Mouse (Mus musculus) thymus, adult 2 months (tissue): ENCODE measurements around the gene Apbb1.

Experiments
- CTCF ChIP-seq: fragments of 200-500 bp; IDR thresholded peaks from 2 replicates; pipeline ENCODE4 v1.5.1; 2012; ENCODE audit warnings: mild to moderate bottlenecking, control low read depth, low read length, moderate library complexity, borderline replicate concordance; ENCODE audit not compliant: control insufficient read depth, poor library complexity, insufficient read depth; ENCODE audit errors: extremely low read depth
- POLR2A ChIP-seq: fragments of 200-500 bp; IDR thresholded peaks from 2 replicates; pipeline ENCODE4 v1.6.1; 2012; ENCODE audit warnings: mild to moderate bottlenecking, low read length, control low read depth, moderate library complexity; ENCODE audit not compliant: control insufficient read depth, poor library complexity, insufficient read depth; ENCODE audit errors: extremely low read depth

- TF ChIP-seq CTCF = no peak
- no peak for TF ChIP-seq POLR2A
Measured at GRCm38 (mm10) chr7:105519771-105520170, 61.7 kb downstream of the Apbb1 start.
